Mouse (Mus musculus) layer of hippocampus, adult 9-11 months (tissue): ENCODE results near the gene Olfr1342.

Source experiments
- DNase-seq: peaks from one replicate; pipeline ENCODE4 v3.0.0; 2022

Gene Olfr1342

GRCm38 (mm10) chr4:118692412-118692973 is at the start of gene Olfr1342:
Gene Olfr1342, minus strand, starts transcription at chr4:118692756.
- DNase-seq, result no peak

- no peak for DNase-seq
Observed at GRCm38 (mm10) chr4:118741881-118742280, 49.3 kb upstream of the Olfr1342 start.

- no peak for DNase-seq
Observed at GRCm38 (mm10) chr4:118740988-118741698, 48.6 kb upstream of the Olfr1342 start.

- DNase-seq, result no peak
Observed at GRCm38 (mm10) chr4:118739574-118739973, 47.0 kb upstream of the Olfr1342 start.

- no peak for DNase-seq
Observed at GRCm38 (mm10) chr4:118731875-118732274, 39.3 kb upstream of the Olfr1342 start, which contains the start of gene Olfr1339. Gene Olfr1339, plus strand, starts transcription at chr4:118732175.

GRCm38 (mm10) chr4:118721742-118722483 is 29.4 kb upstream of the Olfr1342 start:
- no peak for DNase-seq

- DNase-seq, result no peak
Observed at GRCm38 (mm10) chr4:118719838-118720237, 27.3 kb upstream of the Olfr1342 start, which contains the start of gene Olfr1340. Gene Olfr1340, plus strand, starts transcription at chr4:118720138.

GRCm38 (mm10) chr4:118711656-118712055 is 19.1 kb upstream of the Olfr1342 start:
- DNase-seq, result no peak

- no peak for DNase-seq
Observed at GRCm38 (mm10) chr4:118708086-118708485, 15.5 kb upstream of the Olfr1342 start.

- no peak for DNase-seq
Observed at GRCm38 (mm10) chr4:118703223-118703622, 10.7 kb upstream of the Olfr1342 start, which contains the start of gene Olfr1341. Gene Olfr1341, plus strand, starts transcription at chr4:118703523.

GRCm38 (mm10) chr4:118693812-118694211 is 1.3 kb upstream of the Olfr1342 start:
- no peak for DNase-seq

- DNase-seq, result no peak
Observed at GRCm38 (mm10) chr4:118687086-118687485, 5.5 kb downstream of the Olfr1342 start.

- DNase-seq, result no peak
Observed at GRCm38 (mm10) chr4:118658652-118659051, 33.9 kb downstream of the Olfr1342 start, which contains the start of gene Olfr62. Gene Olfr62, plus strand, starts transcription at chr4:118658952.

- DNase-seq, result peak; percentile 36
Observed at GRCm38 (mm10) chr4:118645234-118645633, 47.3 kb downstream of the Olfr1342 start.

GRCm38 (mm10) chr4:118642346-118643190 is 50.0 kb downstream of the Olfr1342 start:
- DNase-seq, result no peak
